Mouse (Mus musculus): ENCODE measurements around the gene Rptn. TPM values are rescaled to one million over a fixed set of nuclear protein-coding genes. Genes with fewer than 3 reads are reported as not detected.

Rptn gene
- total RNA-seq, 2 experiments from 2014 or later: not detected

- intact Hi-C loops (cut with DNase I): loop anchor here (10.0 kb wide), 1 partner anchor 82 kb away; no protein-coding TSS in a partner anchor
- peak; percentile 50 for DNase-seq
Measured at GRCm38 (mm10) chr3:93447138-93447841, 53.8 kb downstream of the Rptn start.

Small RNA genes within 50 kb of the gene (microRNA-seq; reads per million reads assigned to microRNA genes)
- gene Gm22752 (not detected), gene Gm44353 (not detected)

Other genes with a start within 250 kb of the Rptn start
- not detected for gene Crnn, start 248.9 kb upstream of the Rptn start, total RNA-seq (2021)
- gene Flg2, start 196.4 kb upstream of the Rptn start, total RNA-seq (2021): not detected
- gene Flg, start 120.2 kb upstream of the Rptn start, total RNA-seq (2021): not detected
- gene Hrnr, start 74.0 kb upstream of the Rptn start, total RNA-seq (2021): not detected
- gene Tchh, start 48.6 kb downstream of the Rptn start, total RNA-seq (2021): 1 to 10 TPM in 1 of 2 experiments, under 1 TPM in 1; 0.96 to 1.1 TPM
- not detected for gene Tchhl1, start 75.1 kb downstream of the Rptn start, total RNA-seq (2021)
- 10 to 100 TPM; 33.3 to 35.2 TPM for gene S100a11, start 126.8 kb downstream of the Rptn start, total RNA-seq (2021)
- 100 to 1,000 TPM in 1 of 2 experiments, 10 to 100 TPM in 1; 94.7 to 100 TPM for gene S100a10, start 161.4 kb downstream of the Rptn start, total RNA-seq (2021)

Data from left cerebral cortex, postnatal 4 days (tissue).